Mouse (Mus musculus): Measurements from ENCODE around the gene Olfr96. TPM values are rescaled to one million over a fixed set of nuclear protein-coding genes. Genes with fewer than 3 reads are reported as not detected.
"Not testable (repeated sequence)": the region's sequence is repeated elsewhere in the genome, so short reads cannot be mapped to it uniquely, and the experiment has no call there.

Gene Olfr96
- total RNA-seq (2021), result not detected

DNA sequence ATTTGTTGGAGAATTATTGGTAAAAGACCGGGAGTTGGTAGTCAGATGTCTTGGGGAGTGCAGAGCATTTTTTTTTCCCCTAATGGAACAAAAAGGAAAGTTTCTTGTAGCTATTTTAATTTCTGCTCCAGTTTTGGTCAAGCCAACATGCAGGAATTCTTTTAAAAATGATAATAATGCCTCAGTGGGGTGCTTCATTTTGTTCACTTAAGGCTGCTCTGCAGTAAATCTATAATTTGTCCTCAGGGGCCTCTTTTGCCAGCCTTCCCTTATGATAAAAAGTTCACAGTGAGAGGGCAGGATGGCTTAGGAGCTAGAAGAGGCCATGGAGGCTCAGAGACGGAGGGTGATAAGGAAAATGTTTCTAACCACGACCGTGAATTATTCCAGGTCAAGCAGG is at the start of gene Olfr96:
Olfr96 (plus strand) TSS at position 301 of the 400 bp plus-strand sequence.
- intact Hi-C loops (cut with DNase I), result no loop called here

DNA sequence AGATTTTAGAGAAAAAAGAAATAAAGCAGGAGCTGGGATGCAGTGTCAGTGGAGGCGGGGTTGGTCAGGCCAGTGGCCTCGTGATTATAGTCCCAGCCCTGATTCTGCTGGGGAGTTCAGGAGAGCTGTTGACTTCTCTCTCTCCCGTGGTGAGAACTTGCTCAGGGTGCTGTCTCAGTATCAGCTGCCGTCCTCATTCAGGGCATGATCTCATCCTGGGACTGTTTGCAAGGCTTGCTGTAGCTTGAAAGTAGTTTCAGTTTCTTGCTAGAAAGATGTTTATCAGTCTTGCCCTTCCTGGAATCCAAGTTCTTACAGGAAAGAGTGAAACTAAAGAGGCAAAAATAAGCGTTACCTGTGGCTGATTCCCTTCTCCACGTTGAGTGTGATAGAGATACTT is 34.5 kb upstream of the Olfr96 start:
- intact Hi-C loops (cut with DNase I), result no loop called here
- DNase-seq (ENCODE audit: extremely low spot score in 1 of 2, low spot score in 2 of 2), result no peak

More for the DNA sequence above, at the start of gene Olfr96:
- DNase-seq (ENCODE audit: extremely low spot score in 1 of 2, low spot score in 2 of 2), result no peak

DNA sequence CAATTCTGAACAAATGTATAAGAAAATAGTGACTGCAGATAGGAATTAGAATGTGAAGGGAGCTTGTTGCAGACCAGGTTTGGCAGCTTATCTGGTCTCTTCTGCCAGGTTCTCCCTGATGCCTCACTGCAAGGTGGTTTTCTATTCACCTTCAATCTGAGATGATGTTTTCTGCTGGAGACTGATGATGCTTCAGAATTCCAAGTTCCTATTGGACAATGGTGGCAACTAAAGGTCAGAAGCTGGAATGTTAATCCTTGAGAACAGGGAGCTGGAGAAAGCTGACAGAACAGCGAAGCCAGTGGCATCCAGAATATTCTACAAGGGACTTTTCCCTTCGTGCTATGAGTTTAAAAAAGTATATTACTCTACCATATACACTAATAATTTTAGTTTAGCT is 29.2 kb upstream of the Olfr96 start:
- DNase-seq (ENCODE audit: extremely low spot score in 1 of 2, low spot score in 2 of 2), result no peak
- intact Hi-C loops (cut with DNase I), result no loop called here

GRCm38 (mm10) chr17:37193032-37193431 is 26.9 kb upstream of the Olfr96 start:
- intact Hi-C loops (cut with DNase I), result no loop called here
- no peak for DNase-seq (ENCODE audit: extremely low spot score in 1 of 2, low spot score in 2 of 2)

- DNase-seq (ENCODE audit: extremely low spot score in 1 of 2, low spot score in 2 of 2), result no peak
- intact Hi-C loops (cut with DNase I), result no loop called here
Observed at GRCm38 (mm10) chr17:37193656-37194055, 26.3 kb upstream of the Olfr96 start, which contains the start of gene Ubd. Gene Ubd, plus strand, starts transcription at chr17:37193892.

- no peak for DNase-seq (ENCODE audit: extremely low spot score in 1 of 2, low spot score in 2 of 2)
- intact Hi-C loops (cut with DNase I), result no loop called here
Observed at GRCm38 (mm10) chr17:37194782-37195181, 25.2 kb upstream of the Olfr96 start.

GRCm38 (mm10) chr17:37196845-37197724 is 22.9 kb upstream of the Olfr96 start:
- intact Hi-C loops (cut with DNase I), result no loop called here
- DNase-seq (ENCODE audit: extremely low spot score in 1 of 2, low spot score in 2 of 2), result peak in 1 of 2 experiments; percentile 52

DNA sequence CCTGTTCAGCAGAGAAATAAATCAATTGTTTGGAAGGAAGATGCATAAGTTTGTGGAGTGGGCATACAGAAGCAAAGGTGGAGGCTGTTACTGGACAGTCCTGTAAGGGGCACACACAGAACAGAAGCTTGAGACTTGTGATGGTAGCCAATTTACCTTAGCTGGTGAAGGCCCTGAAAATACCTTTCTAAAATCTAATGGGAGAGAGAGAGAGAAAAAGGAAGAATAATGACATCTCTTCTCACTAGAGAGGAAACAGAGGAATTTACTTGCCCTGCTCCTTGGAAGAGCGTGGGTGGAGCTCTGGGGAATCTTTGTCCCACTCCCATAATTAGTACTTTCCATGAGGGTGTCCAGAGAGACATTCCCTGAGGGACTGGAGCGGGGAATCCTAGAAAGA is 19.1 kb upstream of the Olfr96 start, which contains the start of gene Olfr94:
Olfr94 (minus strand) TSS at position 101 of the 400 bp plus-strand sequence.
- intact Hi-C loops (cut with DNase I), result loop anchor here (5.0 kb wide), 1 partner anchor 309 kb away; the partner anchor contains the start of gene Trim40

GRCm38 (mm10) chr17:37203206-37203916 is 16.6 kb upstream of the Olfr96 start:
- intact Hi-C loops (cut with DNase I), result loop anchor here (2.0 to 5.0 kb wide), 2 partner anchors 121 to 311 kb away; partner anchors contain the start of gene Trim40
- peak; percentile 79 to 87 for DNase-seq (ENCODE audit: extremely low spot score in 1 of 2, low spot score in 2 of 2)

More for the DNA sequence above, 19.1 kb upstream of the Olfr96 start, which contains the start of gene Olfr94:
- DNase-seq (ENCODE audit: extremely low spot score in 1 of 2, low spot score in 2 of 2), result no peak

DNA sequence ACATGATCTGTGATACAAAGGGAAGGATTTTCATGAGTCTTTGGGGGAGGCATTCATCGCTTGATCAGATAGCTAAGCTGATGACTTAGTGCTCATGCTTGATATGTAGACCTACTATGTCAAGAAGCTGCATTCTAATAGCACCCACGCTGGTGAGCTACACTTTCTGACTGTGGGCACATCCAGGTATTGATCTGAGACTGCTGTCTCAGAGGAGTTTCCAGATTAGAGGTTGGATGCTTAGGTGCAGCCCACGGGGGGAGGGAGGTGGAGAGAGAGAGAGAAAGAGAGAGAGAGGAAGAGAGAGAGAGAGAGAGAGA is 16.1 kb upstream of the Olfr96 start:
- intact Hi-C loops (cut with DNase I), result loop anchor here (2.0 to 5.0 kb wide), 2 partner anchors 121 to 312 kb away; partner anchors contain the start of gene Trim40
- DNase-seq (ENCODE audit: extremely low spot score in 1 of 2, low spot score in 2 of 2), result no peak

GRCm38 (mm10) chr17:37210884-37211768 is 8.8 kb upstream of the Olfr96 start:
- intact Hi-C loops (cut with DNase I), result no loop called here
- DNase-seq (ENCODE audit: extremely low spot score in 1 of 2, low spot score in 2 of 2), result peak in 1 of 2 experiments; percentile 27

- intact Hi-C loops (cut with DNase I), result no loop called here
- DNase-seq (ENCODE audit: extremely low spot score in 1 of 2, low spot score in 2 of 2), result no peak
Observed at GRCm38 (mm10) chr17:37213018-37213417, 6.9 kb upstream of the Olfr96 start, which contains the start of gene Olfr95. Gene Olfr95, minus strand, starts transcription at chr17:37213118.

DNA sequence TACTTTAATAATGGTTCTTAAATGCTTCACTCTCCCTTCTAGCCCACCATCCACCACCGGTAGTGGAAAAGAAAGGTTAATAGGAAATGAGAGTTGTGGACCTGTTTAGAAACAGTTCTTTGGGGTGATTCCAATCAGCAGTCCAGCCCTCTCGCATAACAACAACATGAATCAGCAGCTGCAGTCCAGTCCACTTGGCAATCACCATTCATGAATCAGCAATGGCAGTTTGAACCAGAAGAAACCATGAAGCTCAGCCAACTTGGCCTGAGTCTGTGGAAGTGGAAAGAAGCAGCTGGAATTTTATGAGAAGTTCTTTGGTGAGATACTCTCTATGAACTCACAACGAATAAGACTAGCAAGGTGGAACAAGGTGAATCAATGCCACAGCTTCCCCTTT is 1.5 kb upstream of the Olfr96 start:
- DNase-seq (ENCODE audit: extremely low spot score in 1 of 2, low spot score in 2 of 2), result no peak
- intact Hi-C loops (cut with DNase I), result no loop called here

DNA sequence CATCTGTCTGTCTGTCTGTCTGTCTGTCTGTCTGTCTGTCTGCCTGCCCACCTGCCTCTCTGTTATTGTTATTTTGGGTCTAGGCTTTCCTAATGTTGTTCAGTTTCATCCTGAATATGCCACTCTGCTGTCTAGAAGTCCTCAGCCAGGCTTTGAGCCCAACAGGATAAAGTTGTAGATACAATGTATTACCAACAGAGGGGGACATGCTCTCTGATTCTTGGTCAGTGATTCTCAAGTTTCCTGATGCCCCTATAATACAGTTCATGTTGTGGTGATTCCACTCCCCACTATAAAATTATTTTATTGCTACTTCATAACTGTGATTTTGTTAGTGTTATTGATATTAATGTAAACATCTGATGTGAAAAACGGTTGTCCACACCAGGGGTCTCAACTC is 1.9 kb downstream of the Olfr96 start:
- no peak for DNase-seq (ENCODE audit: extremely low spot score in 1 of 2, low spot score in 2 of 2)
- intact Hi-C loops (cut with DNase I), result no loop called here

DNA sequence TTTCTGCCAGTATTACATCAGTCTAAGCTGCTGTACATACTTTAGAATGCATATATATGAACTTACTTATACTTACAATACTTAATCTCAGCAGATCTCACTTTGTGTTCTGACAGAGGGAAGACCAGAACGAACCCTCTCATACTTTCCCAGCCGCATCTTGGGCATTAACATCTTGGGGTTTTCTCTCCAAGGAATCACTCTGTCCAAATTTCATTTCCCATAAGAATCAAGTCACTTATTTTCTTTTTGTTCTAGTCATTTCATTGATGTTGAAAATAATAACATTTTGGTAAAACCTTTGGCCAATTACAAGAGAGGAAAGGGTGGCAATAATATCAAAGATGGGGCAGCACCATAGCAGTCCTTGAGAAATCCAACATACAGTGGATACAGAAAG is 17.3 kb downstream of the Olfr96 start, which contains the start of gene Olfr97:
Olfr97 (minus strand) TSS at position 101 of the 400 bp plus-strand sequence.
- DNase-seq (ENCODE audit: extremely low spot score in 1 of 2, low spot score in 2 of 2); intact Hi-C loops (cut with DNase I): not testable (repeated sequence)

DNA sequence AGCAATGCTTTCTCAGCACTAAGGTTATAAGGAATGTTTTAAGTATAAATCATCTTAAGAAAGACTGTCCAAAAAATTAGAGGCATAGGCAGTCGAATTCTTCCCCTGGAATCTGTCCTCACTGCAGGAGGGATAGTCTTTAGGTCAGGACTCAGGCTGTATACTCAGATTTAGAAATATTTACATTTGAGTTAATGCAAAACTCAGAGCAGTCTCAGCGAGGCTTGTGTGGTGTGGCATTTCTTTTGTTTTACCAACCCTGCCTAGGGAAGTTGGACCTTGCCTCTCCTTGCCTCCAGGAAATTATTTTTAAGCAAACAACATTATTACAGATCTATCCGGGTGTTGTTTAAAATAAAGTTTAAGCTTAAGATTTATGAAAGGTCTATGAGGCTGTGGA is 22.3 kb downstream of the Olfr96 start:
- intact Hi-C loops (cut with DNase I), result no loop called here
- no peak for DNase-seq (ENCODE audit: extremely low spot score in 1 of 2, low spot score in 2 of 2)

- peak; percentile 16 to 25 for DNase-seq (ENCODE audit: extremely low spot score in 1 of 2, low spot score in 2 of 2)
- intact Hi-C loops (cut with DNase I), result no loop called here
Observed at GRCm38 (mm10) chr17:37246715-37247114, 26.8 kb downstream of the Olfr96 start.

DNA sequence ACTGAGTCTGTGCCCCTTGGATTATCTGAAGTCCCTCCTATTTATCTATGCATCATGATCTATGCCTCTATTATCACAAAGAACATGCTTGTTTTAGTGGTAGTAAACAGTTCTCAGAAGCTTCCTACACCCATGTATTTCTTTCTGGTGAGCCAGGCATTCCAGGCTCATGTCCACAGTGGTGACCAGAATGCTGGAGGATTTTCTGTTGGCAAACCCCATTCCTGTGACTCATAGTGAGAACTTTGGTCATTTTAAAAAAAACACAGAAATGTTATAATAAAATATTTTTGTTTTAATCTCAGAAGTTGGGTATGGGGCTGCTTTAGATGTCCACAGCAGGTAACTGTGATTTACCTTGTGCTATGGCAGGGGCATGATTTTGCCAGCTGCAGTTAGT is 29.5 kb downstream of the Olfr96 start:
- no peak for DNase-seq (ENCODE audit: extremely low spot score in 1 of 2, low spot score in 2 of 2)
- intact Hi-C loops (cut with DNase I), result no loop called here

DNA sequence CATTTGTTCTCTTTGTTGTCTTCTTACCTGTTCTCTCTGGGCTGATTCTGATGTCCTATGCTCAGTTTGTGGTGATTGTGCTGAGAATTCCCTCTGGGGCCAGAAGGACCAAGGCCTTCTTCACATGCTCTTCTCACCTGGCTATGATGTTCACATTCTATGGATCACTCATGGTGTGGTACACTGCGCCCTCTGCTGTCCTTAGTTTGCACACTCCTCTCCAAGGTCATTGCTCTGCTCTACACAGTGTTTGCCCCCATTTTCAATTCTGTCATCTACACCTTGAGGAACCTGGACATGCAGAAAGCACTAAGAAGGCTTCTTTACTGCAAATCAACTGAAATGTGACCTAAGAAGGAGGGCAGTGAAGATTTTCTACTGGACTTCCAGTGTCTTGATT is 30.6 kb downstream of the Olfr96 start:
- DNase-seq (ENCODE audit: extremely low spot score in 1 of 2, low spot score in 2 of 2), result no peak
- intact Hi-C loops (cut with DNase I), result no loop called here
